Mouse (Mus musculus) heart, embryonic 12.5 days (tissue): ENCODE results near the gene Lrrc45. TPM values are rescaled to one million over a fixed set of nuclear protein-coding genes. Genes with fewer than 3 reads are reported as not detected.

ENCODE experiments used
- ATAC-seq: fragments of 200-750 bp; cut with Nextera tagmentation; 2 replicates; pipeline ENCODE4 v1.8.0; 2017; ENCODE audit warnings: moderate TSS enrichment, moderate library complexity; ENCODE audit not compliant: insufficient number of reproducible peaks, low FRiP score
- H3K27ac ChIP-seq: fragments of 300-500 bp; sonication (generic); 2 replicates; pipeline ENCODE4 v1.5.1; 2016; ENCODE audit warnings: mild to moderate bottlenecking, moderate library complexity; ENCODE audit not compliant: poor library complexity, severe bottlenecking
- H3K27me3 ChIP-seq: fragments of 300-500 bp; sonication (generic); replicated peaks from 2 replicates; pipeline ENCODE4 v1.6.1; 2016; ENCODE audit warnings: mild to moderate bottlenecking, moderate library complexity
- H3K36me3 ChIP-seq: fragments of 300-500 bp; sonication (generic); 2 replicates; pipeline ENCODE4 v1.6.1; 2016; ENCODE audit warnings: mild to moderate bottlenecking, moderate library complexity
- H3K4me1 ChIP-seq: fragments of 300-500 bp; sonication (generic); replicated peaks from 2 replicates; pipeline ENCODE4 v1.6.1; 2016; ENCODE audit warnings: mild to moderate bottlenecking
- H3K4me2 ChIP-seq: fragments of 300-500 bp; sonication (generic); 2 replicates; pipeline ENCODE4 v1.6.1; 2016; ENCODE audit warnings: mild to moderate bottlenecking, moderate library complexity
- H3K4me3 ChIP-seq: fragments of 300-500 bp; sonication (generic); 2 replicates; pipeline ENCODE4 v1.5.1; 2016; ENCODE audit warnings: mild to moderate bottlenecking
- H3K9ac ChIP-seq: fragments of 300-500 bp; sonication (generic); 2 replicates; pipeline ENCODE4 v1.6.1; 2016; ENCODE audit warnings: mild to moderate bottlenecking, moderate library complexity
- H3K9me3 ChIP-seq: fragments of 300-500 bp; sonication (generic); replicated peaks from 2 replicates; pipeline ENCODE4 v1.6.1; 2016; ENCODE audit warnings: mild to moderate bottlenecking, moderate library complexity
- WGBS: fragments of 180-500 bp; shearing (Covaris S2); methylation state at CpG from one replicate; pipeline ENCODE4 v1.1.7; 2016; 5-methylcytosine and 5-hydroxymethylcytosine counted together
- polyA plus RNA-seq: library from polyadenylated mRNA; unstranded; fragments of >200 nt; fragmentation: Nextera tagmentation; extraction: Ambion mirVana; gene quantifications from 2 replicates; pipeline ENCODE4 v1.2.1, GENCODE M21; 2016

Gene Lrrc45
- polyA plus RNA-seq, 1 experiment from 2014 or later, result 35.2 TPM

- H3K4me1 ChIP-seq, result peaks cover 55% of the 10 kb centered on the region
- H3K9ac ChIP-seq, result peak overlapping the region; percentile 48
- H3K4me2 ChIP-seq, result peak overlapping the region; percentile 37
These were observed 9.0 kb upstream of the Lrrc45 start for GRCm38 (mm10) chr11:120704486-120705325.

GRCm38 (mm10) chr11:120706120-120706519 is 7.6 kb upstream of the Lrrc45 start:
- WGBS, result 49% methylated on average over 5 of the region's 5 CpGs
- peaks cover 40% of the 10 kb centered on the region for H3K36me3 ChIP-seq
- peak overlapping the region; percentile 37; the same call in 1 of the 2 replicates for H3K4me2 ChIP-seq
- H3K9ac ChIP-seq, result no peak overlapping the region
- H3K27ac ChIP-seq, result peak overlapping the region; percentile 83; the same call in 1 of the 2 replicates
- no peak for ATAC-seq
- peaks cover 52% of the 10 kb centered on the region for H3K4me1 ChIP-seq
- no peak overlapping the region for H3K4me3 ChIP-seq
- no peaks in the 10 kb centered on the region for H3K9me3 ChIP-seq
- no peaks in the 10 kb centered on the region for H3K27me3 ChIP-seq

More at GRCm38 (mm10) chr11:120704486-120705325, 9.0 kb upstream of the Lrrc45 start:
- H3K9me3 ChIP-seq, result no peaks in the 10 kb centered on the region
- ATAC-seq, result peak; percentile 37
- peak overlapping the region; percentile 83 for H3K27ac ChIP-seq
- no peak overlapping the region for H3K4me3 ChIP-seq
- peaks cover 40% of the 10 kb centered on the region for H3K36me3 ChIP-seq
- 19% methylated on average over 8 of the region's 8 CpGs for WGBS
- H3K27me3 ChIP-seq, result no peaks in the 10 kb centered on the region

- H3K9ac ChIP-seq, result peak overlapping the region; percentile 62
- no peaks in the 10 kb centered on the region for H3K9me3 ChIP-seq
- no peak overlapping the region for H3K4me3 ChIP-seq
- peaks cover 31% of the 10 kb centered on the region for H3K36me3 ChIP-seq
- peak overlapping the region; percentile 32 for H3K4me2 ChIP-seq
- no peak for ATAC-seq
- peaks cover 52% of the 10 kb centered on the region for H3K4me1 ChIP-seq
- H3K27me3 ChIP-seq, result no peaks in the 10 kb centered on the region
- 20% methylated on average over 12 of the region's 12 CpGs for WGBS
- H3K27ac ChIP-seq, result peak overlapping the region; percentile 58
These were observed 6.5 kb upstream of the Lrrc45 start for GRCm38 (mm10) chr11:120707225-120707624.

- Histone ChIP-seq H3K27me3 (no peaks in the 10 kb centered on the region), H3K4me1 (peaks cover 58% of the 10 kb centered on the region), H3K4me2 (0 out of 2 replicates have a peak overlapping the region, but pooled peaks have one; percentile 32), H3K36me3 (peaks cover 27% of the 10 kb centered on the region), H3K4me3 (no peak overlapping the region), H3K9me3 (no peaks in the 10 kb centered on the region), H3K9ac (no peak overlapping the region), H3K27ac (0 out of 2 replicates have a peak overlapping the region, but pooled peaks have one; percentile 58)
- WGBS, result 32% methylated on average over 5 of the region's 5 CpGs
- ATAC-seq, result no peak
These were observed 5.8 kb upstream of the Lrrc45 start for GRCm38 (mm10) chr11:120707969-120708368.

GRCm38 (mm10) chr11:120709551-120709950 is 4.2 kb upstream of the Lrrc45 start:
- no peak overlapping the region for H3K4me3 ChIP-seq

GRCm38 (mm10) chr11:120710672-120711071 is 3.1 kb upstream of the Lrrc45 start:
- no peaks in the 10 kb centered on the region for H3K27me3 ChIP-seq
- no peak overlapping the region for H3K4me2 ChIP-seq
- no peak for ATAC-seq
- H3K27ac ChIP-seq, result no peak overlapping the region
- 77% methylated on average over 5 of the region's 5 CpGs for WGBS
- peaks cover 28% of the 10 kb centered on the region for H3K36me3 ChIP-seq
- no peak overlapping the region for H3K9ac ChIP-seq
- H3K9me3 ChIP-seq, result no peaks in the 10 kb centered on the region
- H3K4me3 ChIP-seq, result no peak overlapping the region
- peaks cover 44% of the 10 kb centered on the region for H3K4me1 ChIP-seq

More at GRCm38 (mm10) chr11:120709551-120709950, 4.2 kb upstream of the Lrrc45 start:
- Histone ChIP-seq H3K36me3 (peaks cover 27% of the 10 kb centered on the region), H3K9ac (no peak overlapping the region), H3K9me3 (no peaks in the 10 kb centered on the region), H3K27me3 (no peaks in the 10 kb centered on the region), H3K4me2 (no peak overlapping the region), H3K4me1 (peaks cover 49% of the 10 kb centered on the region), H3K27ac (no peak overlapping the region)
- no peak for ATAC-seq
- 78% methylated on average over 2 of the region's 2 CpGs for WGBS

GRCm38 (mm10) chr11:120711980-120712604 is 1.6 kb upstream of the Lrrc45 start:
- Histone ChIP-seq H3K4me1 (peaks cover 30% of the 10 kb centered on the region), H3K9me3 (no peaks in the 10 kb centered on the region), H3K9ac (0 out of 2 replicates have a peak overlapping the region, but pooled peaks have one; percentile 65), H3K36me3 (peaks cover 36% of the 10 kb centered on the region), H3K4me3 (no peak overlapping the region), H3K27ac (no peak overlapping the region), H3K4me2 (peak overlapping the region; percentile 96), H3K27me3 (no peaks in the 10 kb centered on the region)
- no peak for ATAC-seq
- 62% methylated on average over 8 of the region's 8 CpGs for WGBS

- peak overlapping the region; percentile 96 for H3K4me2 ChIP-seq
- H3K4me3 ChIP-seq, result peak overlapping the region; percentile 55
- H3K9ac ChIP-seq, result peak overlapping the region; percentile 65
- H3K27ac ChIP-seq, result peak overlapping the region; percentile 45
- ATAC-seq, result peak; percentile 34
- peaks cover 21% of the 10 kb centered on the region for H3K4me1 ChIP-seq
- peaks cover 45% of the 10 kb centered on the region for H3K36me3 ChIP-seq
- H3K27me3 ChIP-seq, result no peaks in the 10 kb centered on the region
- WGBS, result under 1% methylated on average over 38 of the region's 38 CpGs
- H3K9me3 ChIP-seq, result no peaks in the 10 kb centered on the region
These were observed 755 bp upstream of the Lrrc45 start for GRCm38 (mm10) chr11:120712771-120713568.

GRCm38 (mm10) chr11:120714546-120714945 is 821 bp downstream of the Lrrc45 start:
- Histone ChIP-seq H3K36me3 (peaks cover 49% of the 10 kb centered on the region), H3K9me3 (no peaks in the 10 kb centered on the region), H3K4me3 (peak overlapping the region; percentile 55), H3K4me2 (peak overlapping the region; percentile 96), H3K4me1 (peaks cover 19% of the 10 kb centered on the region), H3K27me3 (peaks cover 4% of the 10 kb centered on the region; the same call in 1 of the 2 replicates), H3K9ac (peak overlapping the region; percentile 71), H3K27ac (no peak overlapping the region)
- WGBS, result 47% methylated on average over 10 of the region's 10 CpGs
- ATAC-seq, result no peak

GRCm38 (mm10) chr11:120715131-120715530 is 1.4 kb downstream of the Lrrc45 start:
- 85% methylated on average over 9 of the region's 9 CpGs for whole genome bisulfite sequencing
- Histone ChIP-seq H3K27me3 (peaks cover 9% of the 10 kb centered on the region), H3K4me1 (peaks cover 19% of the 10 kb centered on the region), H3K36me3 (peaks cover 49% of the 10 kb centered on the region), H3K27ac (no peak overlapping the region), H3K9me3 (no peaks in the 10 kb centered on the region), H3K9ac (no peak overlapping the region), H3K4me3 (no peak overlapping the region), H3K4me2 (peak overlapping the region; percentile 96)
- no peak for ATAC-seq
